Mouse (Mus musculus) megakaryocyte, embryonic 14.5 days (primary cell): ENCODE measurements at regions not wholly inside any gene's neighbourhood (a gene's known extent, or its start where the extent isn't known, plus 50 kb on each side); places are given as distances from the start of the nearest gene placed in this dataset.

Source experiments
- FLI1 ChIP-seq: IDR thresholded peaks from 2 replicates; pipeline ENCODE4 v1.6.1; 2012; ENCODE audit warnings: low read length, inconsistent platforms, mixed read lengths
- GATA1 ChIP-seq: IDR thresholded peaks from 3 replicates; pipeline ENCODE4 v1.6.1; 2012; ENCODE audit warnings: mixed read lengths, low read length, inconsistent platforms, borderline replicate concordance

DNA sequence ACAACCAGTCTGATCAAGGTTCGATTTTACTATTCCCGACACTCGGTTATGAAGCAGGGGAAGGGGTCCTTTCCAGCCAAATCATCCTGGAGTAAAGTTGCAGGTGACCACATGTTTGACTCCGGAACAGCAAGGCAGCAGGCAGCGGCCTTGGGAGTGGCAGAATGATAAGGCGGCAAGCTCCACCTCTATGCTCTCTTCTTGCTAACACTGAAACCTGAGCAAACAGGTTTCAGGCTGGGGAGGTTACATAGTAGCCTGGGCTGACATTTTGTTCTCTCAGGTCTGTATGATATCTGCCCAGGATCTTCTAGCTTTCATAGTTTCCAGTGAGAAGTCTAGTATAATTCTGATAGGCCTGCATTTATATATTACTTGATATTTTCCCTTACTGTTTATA lies 133.7 kb upstream of the Crbn start:
- TF ChIP-seq GATA1: no peak
- TF ChIP-seq FLI1: no peak
